Mouse (Mus musculus) 3T3-L1 (cell line): ENCODE data around the gene Wnt8b.
"Not testable (repeated sequence)": the region's sequence is repeated elsewhere in the genome, so short reads cannot be mapped to it uniquely, and the experiment has no call there.

Experiments used
- DNase-seq: peaks from one replicate; pipeline ENCODE4 v3.0.0-alpha.2; 2015; ENCODE audit warnings: low read depth, low spot score

Wnt8b gene

GRCm38 (mm10) chr19:44493128-44493527 lies at the start of gene Wnt8b:
TSS of gene Wnt8b (plus strand) at chr19:44493472.
- DNase-seq, result no peak

GRCm38 (mm10) chr19:44445755-44446154 lies 47.5 kb upstream of the Wnt8b start:
- DNase-seq, result no peak

GRCm38 (mm10) chr19:44447927-44448326 lies 45.3 kb upstream of the Wnt8b start:
- DNase-seq, result no peak

GRCm38 (mm10) chr19:44454862-44455261 lies 38.4 kb upstream of the Wnt8b start:
- no peak for DNase-seq

GRCm38 (mm10) chr19:44455356-44455755 lies 37.9 kb upstream of the Wnt8b start:
- DNase-seq, result no peak

- peak; percentile 46 for DNase-seq
These were observed 35.8 kb upstream of the Wnt8b start for GRCm38 (mm10) chr19:44457359-44458055.

- DNase-seq, result no peak
These were observed 34.6 kb upstream of the Wnt8b start for GRCm38 (mm10) chr19:44458696-44459095.

GRCm38 (mm10) chr19:44460441-44460840 lies 32.8 kb upstream of the Wnt8b start:
- peak; percentile 76 for DNase-seq

- no peak for DNase-seq
These were observed 31.8 kb upstream of the Wnt8b start for GRCm38 (mm10) chr19:44461500-44461899.

- peak; percentile 69 for DNase-seq
These were observed 31.1 kb upstream of the Wnt8b start for GRCm38 (mm10) chr19:44462141-44462540.

- DNase-seq, result not testable (repeated sequence)
These were observed 27.2 kb upstream of the Wnt8b start for GRCm38 (mm10) chr19:44465960-44466525.

- peak; percentile 92 for DNase-seq
These were observed 19.1 kb upstream of the Wnt8b start for GRCm38 (mm10) chr19:44474158-44474557.

- DNase-seq, result no peak
These were observed 18.0 kb upstream of the Wnt8b start for GRCm38 (mm10) chr19:44475268-44475667.

- DNase-seq, result peak; percentile 44
These were observed 16.7 kb upstream of the Wnt8b start for GRCm38 (mm10) chr19:44476541-44476940.

GRCm38 (mm10) chr19:44487266-44487665 lies 6.0 kb upstream of the Wnt8b start:
- DNase-seq, result peak; percentile 66

- DNase-seq, result no peak
These were observed 3.2 kb downstream of the Wnt8b start for GRCm38 (mm10) chr19:44496511-44496910.

- no peak for DNase-seq
These were observed 3.7 kb downstream of the Wnt8b start for GRCm38 (mm10) chr19:44496941-44497340.

GRCm38 (mm10) chr19:44498936-44499335 lies 5.7 kb downstream of the Wnt8b start:
- DNase-seq, result no peak

GRCm38 (mm10) chr19:44500240-44500639 lies 7.0 kb downstream of the Wnt8b start:
- no peak for DNase-seq

GRCm38 (mm10) chr19:44501925-44502324 lies 8.7 kb downstream of the Wnt8b start:
- DNase-seq, result no peak

- no peak for DNase-seq
These were observed 9.5 kb downstream of the Wnt8b start for GRCm38 (mm10) chr19:44502741-44503140.

GRCm38 (mm10) chr19:44510534-44511175 lies 17.4 kb downstream of the Wnt8b start:
- no peak for DNase-seq
